Mouse (Mus musculus) CD8-positive naive resting alpha-beta T cell, adult 2 months (primary cell): ENCODE results near the gene Gm19402.
A peak's percentile ranks its signal among the peaks of the same experiment; 100 is the strongest.
"Not testable (repeated sequence)": the region's sequence is repeated elsewhere in the genome, so short reads cannot be mapped to it uniquely, and the experiment has no call there.

Experiments used
- DNase-seq, 2 experiments: peaks; one replicate each; pipeline ENCODE4 v3.0.0; 2022; ENCODE audit warnings: low read depth in 2 of 2, low spot score in 2 of 2

Gene Gm19402

DNA sequence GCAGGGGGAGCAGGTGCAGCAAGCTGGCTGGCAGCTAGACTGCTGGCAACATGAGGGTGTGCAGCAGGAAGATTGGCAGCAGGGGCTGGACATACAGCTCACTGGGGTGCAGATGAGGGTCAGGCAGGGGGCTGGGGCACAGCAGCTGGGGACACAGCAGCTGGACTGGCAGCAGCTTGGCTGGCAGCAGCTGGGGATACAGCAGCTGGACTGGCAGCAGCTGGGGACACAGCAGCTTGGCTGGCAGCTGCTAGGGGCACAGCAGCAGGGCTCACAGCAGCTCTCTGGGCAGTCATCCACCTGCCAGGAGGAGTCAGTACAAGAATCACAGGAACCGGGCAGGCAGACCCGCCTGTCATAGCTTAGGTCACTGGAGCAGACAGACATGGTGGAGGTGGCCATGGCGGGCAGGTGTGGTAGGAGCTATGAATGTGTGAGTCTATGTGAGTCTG is at the start of gene Gm19402:
TSS of gene Gm19402 (minus strand) at position 402 of the 452 bp plus-strand sequence.
- not testable (repeated sequence) for DNase-seq

DNA sequence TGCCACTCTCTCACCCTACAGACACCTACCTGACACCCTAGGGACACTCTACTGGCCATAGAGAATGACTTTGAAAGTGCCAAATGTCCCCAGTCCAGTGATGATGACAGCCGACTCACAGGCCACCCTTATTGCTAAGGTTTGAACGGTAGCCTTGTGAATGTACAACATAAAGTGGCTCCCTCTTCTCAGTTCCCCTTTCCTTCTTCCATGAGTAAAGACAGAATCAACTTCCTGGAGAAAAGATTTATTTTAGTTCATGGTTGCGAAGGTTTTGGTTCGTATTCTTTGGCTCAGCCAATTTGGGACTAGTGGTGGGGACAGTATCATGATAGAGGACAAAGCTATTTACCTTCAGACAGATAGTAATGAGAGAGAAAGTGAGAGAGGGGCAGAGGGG is 48.4 kb upstream of the Gm19402 start:
- DNase-seq, result no peak

- DNase-seq, result no peak
Measured at GRCm38 (mm10) chr10:77735928-77736327, 45.4 kb upstream of the Gm19402 start.

DNA sequence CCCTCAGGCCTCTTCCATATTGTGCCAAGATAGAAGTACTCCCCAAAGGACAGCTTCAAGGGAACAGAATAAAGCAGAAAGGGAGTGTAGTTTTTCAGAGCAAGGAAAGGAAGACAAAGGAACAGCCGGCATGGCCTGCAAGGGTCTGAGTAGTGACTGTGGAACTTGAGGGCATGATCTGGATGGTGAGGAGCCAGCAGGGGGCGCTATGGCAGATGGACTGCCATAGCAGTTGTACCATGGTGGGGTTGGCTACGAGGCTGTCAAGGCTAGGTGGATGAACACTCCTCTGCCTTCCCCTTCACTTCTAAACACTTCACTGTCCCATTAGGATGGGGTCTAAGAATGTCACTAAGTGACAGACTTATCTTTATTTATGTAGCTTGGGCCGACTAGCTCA is 38.7 kb upstream of the Gm19402 start:
- no peak for DNase-seq

- DNase-seq, result no peak
Measured at GRCm38 (mm10) chr10:77728280-77728679, 37.7 kb upstream of the Gm19402 start.

DNA sequence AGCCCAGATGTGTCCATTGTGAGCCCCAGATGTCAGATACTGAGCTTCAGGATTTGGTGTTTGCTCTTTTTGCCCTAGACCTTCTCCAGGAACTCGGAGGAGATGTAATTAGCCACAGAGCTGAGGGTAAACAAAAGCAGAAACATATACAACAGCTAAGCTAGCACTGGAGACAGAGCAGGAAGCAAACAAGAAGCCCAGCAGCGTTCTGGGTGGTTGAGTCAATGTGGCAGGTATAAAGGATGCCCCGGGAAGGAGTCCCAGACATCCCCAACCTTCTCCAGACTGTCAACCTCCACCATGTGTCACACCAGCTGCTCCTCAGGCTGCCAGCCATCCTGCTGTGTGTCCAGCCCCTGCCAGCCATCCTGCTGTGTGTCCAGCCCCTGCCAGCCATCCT is 35.6 kb upstream of the Gm19402 start, which contains the start of gene Gm10100:
TSS of gene Gm10100 (plus strand) at position 301 of the 400 bp plus-strand sequence.
- DNase-seq, result no peak

GRCm38 (mm10) chr10:77724855-77725254 is 34.3 kb upstream of the Gm19402 start:
- no peak for DNase-seq

GRCm38 (mm10) chr10:77720299-77720698 is 29.7 kb upstream of the Gm19402 start, which contains the start of gene Krtap12-1:
Gene Krtap12-1, plus strand, starts transcription at chr10:77720599.
- not testable (repeated sequence) for DNase-seq

GRCm38 (mm10) chr10:77715507-77715906 is 24.9 kb upstream of the Gm19402 start, which contains the start of gene Gm10142:
Gene Gm10142, plus strand, starts transcription at chr10:77715807.
- DNase-seq, result no peak

DNA sequence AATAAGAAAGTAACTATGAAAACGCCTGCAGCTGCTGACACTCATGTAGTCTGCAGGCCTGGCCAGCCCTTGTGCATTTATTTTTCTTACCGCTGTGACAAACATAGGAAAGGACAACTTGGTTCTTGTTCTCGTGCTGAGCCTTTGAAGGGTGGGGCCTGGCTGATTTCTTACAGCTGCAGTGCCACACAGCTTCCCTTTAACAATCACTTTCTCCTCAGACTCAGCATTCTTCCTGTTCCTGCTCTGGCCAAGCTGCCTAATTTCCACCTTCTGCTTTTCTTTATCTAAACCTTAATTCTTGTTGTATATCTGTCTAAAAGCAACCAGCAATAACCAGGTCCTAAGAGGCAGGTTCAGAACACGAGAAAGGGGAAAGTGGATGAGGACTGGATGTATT is 23.2 kb upstream of the Gm19402 start:
- DNase-seq, result no peak

GRCm38 (mm10) chr10:77711157-77711556 is 20.6 kb upstream of the Gm19402 start, which contains the start of gene Gm10024:
Gene Gm10024, plus strand, starts transcription at chr10:77711457.
- DNase-seq, result not testable (repeated sequence)

- no peak for DNase-seq
Measured at GRCm38 (mm10) chr10:77709831-77710230, 19.3 kb upstream of the Gm19402 start.

DNA sequence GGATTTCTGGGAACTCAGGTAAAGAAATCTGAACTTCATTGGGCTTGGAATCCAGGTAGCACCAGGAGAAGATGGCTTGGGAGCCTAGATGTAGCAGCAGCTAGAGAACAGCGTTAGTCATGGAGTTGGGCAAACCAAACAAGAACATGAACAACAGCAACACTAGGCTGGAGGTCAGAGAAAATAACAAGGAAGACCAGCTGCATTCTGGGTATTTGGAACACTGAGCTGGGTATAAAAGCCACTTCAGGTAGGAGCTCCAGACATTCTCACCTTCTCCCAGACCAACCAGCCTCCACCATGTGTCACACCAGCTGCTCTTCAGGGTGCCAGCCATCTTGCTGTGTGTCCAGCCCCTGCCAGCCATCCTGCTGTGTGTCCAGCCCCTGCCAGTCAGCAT is 15.8 kb upstream of the Gm19402 start, which contains the start of gene Gm10272:
TSS of gene Gm10272 (plus strand) at position 301 of the 400 bp plus-strand sequence.
- no peak for DNase-seq

DNA sequence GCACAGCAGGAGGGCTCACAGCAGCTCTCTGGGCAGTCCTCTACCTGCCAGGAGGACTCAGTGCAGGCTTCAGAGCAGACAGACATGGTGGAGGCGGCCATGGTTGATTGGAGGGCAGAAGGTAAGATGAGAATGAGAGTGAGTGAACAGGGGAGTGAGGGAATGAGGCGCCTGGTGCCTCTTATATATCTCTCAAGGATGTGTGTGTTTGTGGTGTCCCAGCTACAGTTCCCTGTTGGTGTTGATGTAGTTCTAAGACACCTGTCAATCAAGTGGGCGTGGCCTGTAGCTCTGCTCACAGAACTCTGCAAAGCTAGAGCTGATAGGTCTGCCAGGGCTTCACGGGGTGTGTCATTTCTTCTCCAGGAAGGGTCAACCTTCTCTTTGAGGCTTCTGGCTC is 6.6 kb upstream of the Gm19402 start, which contains the start of gene Gm9508:
TSS of gene Gm9508 (minus strand) at position 101 of the 400 bp plus-strand sequence.
- DNase-seq, result no peak

DNA sequence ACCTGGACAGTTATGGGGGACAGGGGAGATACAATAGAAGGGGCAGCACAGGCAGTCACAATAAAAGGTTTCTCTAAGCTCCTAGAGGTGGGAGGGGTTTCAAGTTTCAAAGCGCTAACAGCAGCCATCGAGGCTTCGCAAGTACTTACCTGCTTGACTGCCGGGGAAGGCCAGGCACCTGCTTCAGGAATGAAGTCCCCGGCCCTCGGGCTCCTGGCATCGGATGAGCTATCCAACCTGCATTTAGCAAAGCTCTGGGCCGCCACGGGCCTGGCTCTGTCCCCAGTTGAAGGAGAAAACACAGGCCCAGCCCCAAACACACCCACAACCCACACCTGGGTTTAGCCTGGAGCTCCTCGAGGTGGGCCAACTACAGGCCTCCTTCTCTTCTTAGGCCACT is 3.5 kb downstream of the Gm19402 start:
- DNase-seq, result no peak

GRCm38 (mm10) chr10:77685895-77686664 is 4.5 kb downstream of the Gm19402 start, which contains the start of gene Tspear:
Gene Tspear, plus strand, starts transcription at chr10:77686569.
- no peak for DNase-seq

DNA sequence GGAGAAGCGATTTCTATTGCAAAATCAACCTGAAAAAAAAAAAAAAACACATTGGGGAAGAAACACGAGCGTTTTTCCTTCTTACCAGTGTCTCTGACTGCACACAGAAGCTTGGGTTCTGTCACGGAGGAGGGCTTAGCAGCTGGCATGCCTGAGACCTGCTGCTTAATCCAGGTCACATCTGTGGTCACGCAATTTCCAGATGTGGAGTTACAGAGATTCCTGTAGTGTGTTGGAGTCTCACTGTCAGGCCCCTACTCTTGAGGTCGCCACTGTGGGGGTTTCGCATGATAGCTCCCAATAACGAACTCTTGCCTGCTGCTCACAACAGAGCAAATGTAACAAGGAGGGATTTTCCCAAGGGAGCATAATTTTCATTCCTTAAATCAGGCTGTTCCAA is 6.4 kb downstream of the Gm19402 start:
- no peak for DNase-seq

- no peak for DNase-seq
Measured at GRCm38 (mm10) chr10:77682994-77683393, 7.6 kb downstream of the Gm19402 start.

DNA sequence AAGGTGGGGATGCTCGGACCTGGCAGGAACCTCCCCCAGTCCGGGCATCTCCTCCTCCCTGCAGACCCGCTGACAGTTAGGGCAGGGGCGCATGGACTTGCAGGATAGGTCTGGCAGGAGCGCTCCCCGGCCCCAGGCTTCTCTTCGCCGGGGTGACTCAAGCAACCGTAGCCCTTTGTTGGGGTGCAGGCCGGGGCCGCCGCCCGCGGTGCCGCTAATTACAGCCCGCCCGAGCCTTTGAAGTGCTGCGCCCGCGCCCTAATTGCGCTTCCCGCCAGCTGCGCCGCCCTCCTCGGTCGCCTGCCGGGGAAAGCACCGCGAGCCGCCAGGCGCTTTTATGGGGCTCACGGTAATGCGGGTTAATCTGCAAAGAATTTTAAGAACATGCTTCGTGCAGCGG is 13.0 kb downstream of the Gm19402 start:
- no peak for DNase-seq

DNA sequence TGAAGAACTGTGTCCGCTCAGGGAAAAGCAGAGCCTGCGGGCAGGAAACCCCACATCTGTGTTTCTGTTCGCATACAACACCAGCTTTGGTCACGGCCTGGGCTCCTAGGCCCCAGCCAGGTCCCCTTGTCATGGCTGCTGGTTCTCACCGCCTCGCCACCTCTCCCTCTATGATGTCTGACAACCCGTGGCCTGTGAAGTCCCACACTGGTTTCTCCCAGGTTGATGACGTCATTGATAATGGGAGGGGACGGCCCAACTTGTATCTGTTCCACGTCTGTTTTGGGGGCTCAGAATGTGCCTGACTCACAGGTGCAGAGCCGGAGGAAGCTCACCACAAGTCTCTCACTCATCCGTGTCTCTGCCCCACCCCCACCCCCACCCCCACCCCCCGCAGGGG is 16.8 kb downstream of the Gm19402 start:
- DNase-seq, result peak in 1 of 2 experiments; percentile 9

DNA sequence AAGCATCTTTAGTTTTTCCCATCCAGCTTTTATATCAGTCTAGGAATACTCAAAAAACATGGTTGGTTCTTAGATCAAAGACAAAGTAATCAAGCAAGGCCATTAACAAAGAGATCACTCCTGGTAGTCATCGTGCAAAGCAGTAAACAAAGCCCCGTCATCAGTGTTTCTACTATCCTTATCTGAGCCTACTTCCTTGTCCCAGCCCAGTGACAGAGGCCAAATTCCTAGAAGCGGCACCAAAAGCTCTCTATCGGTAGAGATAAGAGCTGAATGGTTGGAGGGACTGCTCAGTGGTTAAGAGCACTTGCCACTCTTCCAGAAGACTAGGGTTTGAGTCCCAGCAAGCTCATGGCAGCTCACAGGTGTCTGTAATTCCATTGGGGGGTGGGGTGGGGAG is 19.0 kb downstream of the Gm19402 start:
- DNase-seq, result no peak

GRCm38 (mm10) chr10:77670710-77671109 is 19.8 kb downstream of the Gm19402 start:
- no peak for DNase-seq
